Mouse (Mus musculus): ENCODE data around the gene Tpra1.
A peak's percentile ranks its signal among the peaks of the same experiment; 100 is the strongest.

Gene Tpra1

DNA sequence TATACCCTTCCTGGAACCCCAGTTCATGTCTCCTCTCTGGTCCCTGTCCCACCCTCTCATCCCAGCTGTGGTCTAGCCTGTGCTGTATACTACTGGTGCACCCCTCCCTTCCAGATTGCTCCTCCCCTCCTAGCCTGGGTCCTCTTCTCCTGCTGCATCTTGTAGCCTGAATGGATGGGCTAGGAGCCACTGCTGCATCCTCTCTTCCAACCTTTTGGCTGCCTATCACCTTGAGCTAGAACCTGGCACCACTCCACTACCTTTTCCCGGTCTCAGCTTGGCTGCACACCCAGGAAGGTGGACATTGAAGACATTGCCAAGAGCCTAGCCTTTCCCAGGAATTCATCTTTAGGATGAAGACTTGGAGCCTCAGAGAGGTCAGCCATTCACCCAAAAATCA lies 26.0 kb downstream of the Tpra1 start:
- DNase-seq (ENCODE audit: low spot score), result no peak

DNA sequence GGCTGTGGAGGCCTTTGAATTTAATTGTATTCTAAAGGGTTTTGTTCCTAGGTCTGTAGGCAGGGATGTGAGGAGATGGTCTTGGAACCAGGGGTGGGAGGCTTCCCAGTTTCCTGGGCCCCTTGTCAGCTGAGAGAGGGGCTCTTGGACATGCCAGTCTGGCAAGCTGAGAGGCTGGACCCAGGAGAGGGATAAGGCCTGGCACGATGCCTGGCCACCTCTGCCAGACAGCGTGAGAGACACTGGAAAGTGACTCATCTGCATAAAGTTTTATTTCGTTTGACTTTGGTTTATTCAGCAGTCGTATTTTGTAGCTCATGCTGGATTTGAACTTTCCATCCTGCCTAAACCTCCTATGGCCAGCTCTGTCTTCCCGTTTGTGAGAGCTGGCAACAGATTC lies 26.5 kb downstream of the Tpra1 start:
- no peak for DNase-seq (ENCODE audit: low spot score)

DNA sequence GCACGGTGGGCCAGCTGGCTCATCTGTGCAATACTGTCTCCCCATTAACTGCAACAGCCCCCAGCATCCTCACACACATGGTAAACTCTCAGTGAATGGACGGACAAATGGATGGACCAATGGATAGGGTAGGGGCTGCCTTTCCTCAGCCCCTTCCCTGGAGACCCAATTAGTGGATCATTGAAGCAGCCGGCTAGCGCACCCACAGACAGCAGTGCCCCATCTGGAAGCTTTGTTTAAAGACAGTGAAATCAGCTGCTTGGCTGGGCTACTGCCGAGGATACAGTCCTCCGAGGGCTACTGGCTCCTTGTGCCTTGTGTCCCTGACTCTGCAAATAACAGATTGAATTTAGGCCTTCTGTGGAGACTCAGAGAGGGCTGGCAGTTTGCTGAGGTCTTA lies 27.4 kb downstream of the Tpra1 start:
- no peak for DNase-seq (ENCODE audit: low spot score)

DNA sequence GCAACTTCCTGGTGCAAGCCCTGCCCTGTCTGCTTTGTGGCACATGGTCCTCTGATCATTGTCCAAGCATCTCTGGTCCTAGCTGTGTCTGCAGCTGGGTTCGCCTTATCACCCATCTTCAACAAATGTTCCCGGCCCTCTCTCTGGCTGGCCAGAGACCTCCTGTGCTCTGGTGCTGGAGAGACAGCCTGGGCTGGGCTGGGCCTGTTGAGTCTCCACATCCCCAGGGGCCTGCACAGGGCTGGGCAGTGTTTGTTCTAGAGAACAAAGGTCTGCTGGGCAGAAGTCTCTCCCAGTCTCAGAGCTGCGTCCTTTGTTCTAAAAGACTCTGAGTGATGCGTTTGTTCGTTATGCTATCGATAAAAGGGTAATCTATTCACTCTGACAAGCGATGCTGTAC lies 28.0 kb downstream of the Tpra1 start:
- DNase-seq (ENCODE audit: low spot score), result peak; percentile 53

DNA sequence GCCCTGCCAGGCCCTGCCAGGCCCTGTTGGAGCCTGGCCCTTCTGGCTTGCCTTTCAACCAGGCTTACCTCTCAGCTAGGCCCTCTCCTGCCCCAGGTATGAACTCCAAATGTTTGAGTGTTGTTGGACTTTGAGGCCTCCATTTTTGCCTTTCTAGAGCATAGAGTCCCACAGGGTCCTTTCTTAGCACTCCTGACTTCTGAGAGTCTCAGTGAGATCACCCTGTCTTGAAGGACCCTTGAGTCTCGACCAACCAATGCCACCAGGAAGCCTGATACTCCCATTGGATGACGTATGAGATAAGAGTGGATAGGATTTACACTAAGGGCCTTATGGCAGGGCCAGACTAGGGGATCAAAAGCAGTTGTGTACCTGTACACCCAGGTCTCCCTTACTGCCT lies 29.4 kb downstream of the Tpra1 start:
- no peak for DNase-seq (ENCODE audit: low spot score)

DNA sequence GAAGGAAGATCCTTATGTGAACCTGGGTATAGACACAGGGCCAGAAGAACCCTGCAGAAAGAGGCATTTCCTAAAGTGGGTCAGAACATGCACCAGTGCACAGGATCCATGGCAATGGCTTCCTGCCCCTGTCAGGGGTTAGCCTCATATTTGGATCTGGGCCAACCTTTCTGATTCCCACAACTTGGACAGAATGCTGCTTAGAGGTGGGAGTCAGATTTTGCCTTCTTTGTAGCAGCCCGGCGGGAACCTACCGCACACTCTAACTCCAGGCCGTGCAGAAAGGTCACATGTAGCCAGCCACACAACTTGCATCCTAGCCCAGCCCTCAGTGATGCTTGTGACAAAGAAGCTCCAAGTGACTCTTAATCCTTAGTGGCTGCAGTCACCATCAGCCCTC lies 32.1 kb downstream of the Tpra1 start:
- no peak for DNase-seq (ENCODE audit: low spot score)

DNA sequence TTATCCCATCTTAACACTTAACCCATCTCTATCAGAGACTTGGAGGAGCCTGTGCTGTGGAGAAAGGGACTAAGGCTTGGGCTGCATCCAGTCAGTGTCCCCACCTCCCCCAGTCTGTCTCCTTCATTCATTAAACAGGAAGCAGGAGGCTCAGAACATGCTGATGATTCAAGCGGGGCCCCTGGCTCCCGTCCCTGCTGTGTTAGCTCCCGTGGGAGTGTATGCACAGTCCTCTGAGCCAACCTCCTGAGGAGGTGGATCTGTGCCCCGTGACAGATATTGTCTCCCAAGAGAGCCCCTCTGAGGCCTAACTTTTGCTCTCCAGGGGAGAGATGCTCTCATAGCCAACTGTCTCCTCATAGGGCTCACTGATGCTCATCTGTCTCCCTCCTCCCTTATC lies 32.8 kb downstream of the Tpra1 start:
- peak; percentile 71 for DNase-seq (ENCODE audit: low spot score)

DNA sequence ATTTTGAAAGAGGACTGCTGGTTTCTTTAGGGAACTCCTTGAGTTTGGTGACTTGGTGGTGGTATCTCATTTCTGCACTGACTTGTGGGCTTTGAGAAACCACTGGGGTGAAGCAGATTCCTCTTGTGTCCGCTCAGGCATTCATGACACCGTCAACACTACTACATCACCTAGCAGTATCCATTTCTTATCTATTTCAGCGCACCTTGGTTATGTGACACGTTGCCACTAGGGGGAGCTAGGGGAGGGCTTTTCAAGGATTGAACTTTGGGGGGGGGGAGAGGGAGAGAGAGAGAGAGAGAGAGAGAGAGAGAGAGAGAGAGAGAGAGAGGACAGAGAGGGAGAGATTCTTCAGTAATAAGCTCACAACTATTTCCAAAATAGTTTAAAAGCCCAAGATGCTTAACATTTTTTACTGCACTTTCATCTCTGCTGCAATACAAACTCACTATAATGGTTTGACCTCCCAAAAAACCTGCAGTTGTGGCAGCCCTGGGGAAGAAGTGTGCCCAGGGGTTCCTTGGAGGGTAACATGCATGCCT lies 33.8 kb downstream of the Tpra1 start:
- peak; percentile 59 for DNase-seq (ENCODE audit: low spot score)

DNA sequence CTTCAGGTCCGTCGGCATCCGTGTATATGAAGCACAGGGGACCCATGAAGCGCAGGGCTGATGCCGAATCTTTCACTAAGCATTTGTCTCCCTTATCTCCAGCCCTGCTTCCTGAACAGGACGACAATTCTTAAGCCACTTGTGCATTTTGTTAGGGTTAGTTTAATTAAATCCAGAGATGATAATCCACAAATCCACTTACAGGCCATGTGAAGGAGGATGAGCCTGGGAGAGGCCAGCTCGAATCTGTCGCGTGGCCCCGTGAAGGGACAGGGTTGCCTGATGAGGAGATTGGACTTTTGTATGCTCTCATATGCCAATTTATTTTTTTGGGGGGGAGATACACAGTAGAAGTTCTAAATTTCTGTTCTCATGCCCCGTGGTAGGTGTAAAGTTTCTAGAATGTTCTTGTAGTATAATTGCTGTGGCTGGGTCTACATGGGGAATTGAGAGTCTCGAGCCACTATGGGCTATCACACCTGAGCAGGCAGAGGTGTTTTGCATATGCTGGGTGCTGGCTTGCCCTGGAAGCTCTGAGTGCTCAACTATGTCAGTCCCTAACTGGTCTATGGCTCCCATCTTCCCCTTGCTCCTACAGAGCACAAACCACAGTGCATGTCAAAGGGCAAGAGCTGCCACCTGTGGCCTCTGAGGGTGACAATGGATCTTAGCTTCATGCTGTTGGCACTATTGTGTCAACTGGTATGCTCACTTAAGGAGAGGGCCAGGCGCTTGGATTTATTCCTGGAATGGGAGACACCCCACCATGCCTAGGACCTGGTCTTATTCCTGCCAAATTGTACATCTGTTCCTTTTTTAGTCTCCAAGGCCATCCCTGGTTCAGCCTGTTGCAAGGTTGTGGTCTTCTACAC lies 34.5 kb downstream of the Tpra1 start:
- no peak for DNase-seq (ENCODE audit: low spot score)

DNA sequence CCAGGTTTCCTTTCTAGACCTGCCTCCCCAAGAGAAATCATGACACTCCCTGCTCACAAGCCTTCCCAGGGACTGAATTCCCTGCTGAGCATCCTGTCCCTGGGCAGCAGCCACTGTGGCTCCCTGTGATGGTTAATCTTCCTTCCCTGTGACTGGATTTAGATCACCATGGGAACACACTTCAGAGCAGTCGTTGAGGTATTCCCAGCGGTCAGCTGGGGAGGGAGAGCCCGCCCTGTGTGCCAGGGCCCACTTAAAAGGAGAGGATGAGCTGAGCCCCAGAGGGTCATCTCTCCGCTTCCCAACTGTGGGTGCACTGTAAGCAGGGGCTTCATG lies 35.1 kb downstream of the Tpra1 start:
- no peak for DNase-seq (ENCODE audit: low spot score)

DNA sequence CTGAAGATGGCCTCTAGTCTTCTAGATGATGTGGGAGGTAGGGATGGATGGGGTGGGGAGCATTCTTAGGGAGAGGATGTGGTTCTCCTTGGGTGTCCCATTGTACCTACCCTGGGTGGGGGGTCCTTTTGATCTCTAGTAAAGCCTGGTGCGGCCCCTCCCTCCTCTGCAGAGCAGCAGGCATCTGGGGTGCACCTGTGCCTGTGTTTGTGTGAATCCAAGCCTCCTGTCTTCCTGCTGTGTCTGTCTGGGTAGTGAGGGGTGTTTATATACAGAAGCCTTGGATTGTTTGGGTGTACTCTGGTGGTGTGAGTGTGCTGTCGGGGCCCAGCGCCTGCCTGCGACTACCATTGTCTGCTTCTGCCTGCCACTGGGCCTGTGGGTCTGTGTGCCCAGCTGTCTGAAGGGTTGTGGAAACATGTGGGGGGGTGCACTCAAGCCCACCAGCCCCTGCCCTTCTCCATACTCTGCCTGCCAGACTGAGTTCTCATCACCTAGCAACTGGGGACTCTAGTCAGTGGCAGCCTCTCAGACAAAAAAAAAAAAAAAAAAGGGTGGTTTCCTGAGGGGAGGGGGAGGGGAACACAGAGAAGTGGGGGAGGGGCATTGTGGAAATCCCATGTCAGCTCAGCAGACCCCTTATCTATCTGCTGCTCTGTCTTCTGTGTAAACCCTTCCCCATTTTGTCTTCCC lies 36.1 kb downstream of the Tpra1 start:
- DNase-seq (ENCODE audit: low spot score), result no peak

DNA sequence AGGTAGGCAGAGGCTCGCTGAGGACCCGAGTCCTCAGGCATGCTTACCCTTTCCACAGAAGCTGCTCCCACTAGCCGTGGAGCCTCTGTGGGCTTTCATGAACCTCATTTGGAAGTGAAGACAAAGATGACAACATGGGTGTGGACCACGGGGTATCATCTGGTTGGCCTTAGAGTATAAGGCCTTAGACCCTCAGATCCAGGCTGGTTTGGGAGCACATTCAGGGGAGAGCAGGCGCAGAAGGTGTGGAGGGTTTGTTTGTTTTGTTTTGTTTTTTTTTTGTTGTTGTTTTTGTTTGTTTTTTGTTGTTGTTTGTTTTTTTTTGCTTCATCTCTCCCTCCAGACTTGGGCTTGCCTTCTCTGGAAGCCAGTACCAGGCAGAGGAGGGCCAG lies 36.6 kb downstream of the Tpra1 start:
- DNase-seq (ENCODE audit: low spot score), result no peak

DNA sequence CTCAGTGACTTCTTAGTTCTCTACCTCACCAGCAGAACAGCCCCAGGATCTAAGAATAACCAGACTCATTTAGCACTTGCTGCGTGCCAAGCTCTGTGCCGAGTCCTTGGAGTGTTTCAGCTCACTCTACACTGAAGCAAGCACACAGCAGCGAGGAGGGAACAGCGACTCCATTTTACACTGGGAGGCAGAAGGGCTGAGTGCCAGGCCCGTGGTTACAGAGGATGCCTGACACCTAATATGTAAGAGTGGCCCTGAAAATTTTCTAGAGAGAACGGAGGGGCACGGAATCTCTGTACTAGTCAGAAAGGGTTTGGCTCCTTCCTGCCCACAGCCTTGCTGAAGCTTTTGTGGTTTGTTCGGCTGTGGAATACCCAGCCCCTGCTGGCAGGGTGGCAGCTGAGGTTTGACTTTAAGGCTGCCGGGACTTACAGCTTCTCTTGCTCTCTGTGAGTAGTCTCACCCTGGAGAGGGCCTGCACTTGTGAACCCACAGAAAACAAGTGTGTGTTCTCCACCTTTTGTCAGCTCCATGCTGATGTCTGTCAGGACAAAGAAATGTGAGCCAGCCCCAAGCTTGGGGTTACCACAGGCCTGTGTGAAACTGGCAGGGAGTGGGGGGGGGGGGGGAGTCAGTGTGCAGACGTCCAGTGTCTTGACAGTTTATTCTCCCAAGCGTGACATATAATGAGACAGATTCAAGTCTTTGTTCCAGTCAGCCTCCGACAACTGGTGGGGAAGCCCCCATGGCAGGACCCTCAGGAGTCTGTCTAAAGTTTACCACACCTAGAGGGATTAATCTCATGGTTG lies 37.4 kb downstream of the Tpra1 start:
- no peak for DNase-seq (ENCODE audit: low spot score)

DNA sequence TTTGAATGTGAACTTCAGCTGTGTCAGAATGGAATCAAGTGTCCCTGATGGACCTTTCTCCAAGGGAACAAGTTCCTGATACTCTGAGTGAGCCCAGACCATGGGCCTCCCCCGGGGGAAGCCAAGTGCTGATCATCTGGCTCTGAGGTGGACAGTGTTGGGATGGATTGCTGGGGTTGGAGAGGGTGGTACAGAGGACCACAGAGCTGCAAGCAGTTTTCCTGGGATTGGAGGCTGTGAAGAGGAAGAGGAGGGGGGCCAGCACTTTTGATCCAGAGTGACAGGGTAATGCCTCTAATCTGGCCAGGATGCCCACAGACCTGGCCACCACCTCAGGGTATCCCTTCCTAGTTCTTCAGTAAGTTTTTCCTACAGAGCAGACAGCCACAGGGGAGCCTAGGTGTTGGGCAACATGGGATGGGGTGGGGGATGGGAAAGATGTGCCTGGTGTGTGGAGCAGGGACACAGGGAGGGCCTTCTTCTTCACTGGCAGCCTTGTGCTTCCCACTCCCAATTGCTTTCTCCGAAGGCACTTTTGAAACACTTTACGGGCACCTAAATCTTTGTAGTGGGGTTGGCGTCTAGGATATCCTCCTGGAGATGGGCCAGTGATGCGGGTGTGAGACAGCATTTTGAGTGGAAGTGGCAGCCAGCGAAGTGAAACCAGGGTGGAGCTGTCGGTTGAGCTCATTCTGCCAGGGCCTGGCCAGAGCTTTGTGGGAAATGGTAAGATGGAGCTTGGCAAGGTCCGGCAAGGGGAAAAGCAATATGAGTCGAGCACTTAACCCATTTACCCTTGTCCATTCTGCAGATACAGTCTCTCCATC lies 38.3 kb downstream of the Tpra1 start:
- DNase-seq (ENCODE audit: low spot score), result peak; percentile 50

DNA sequence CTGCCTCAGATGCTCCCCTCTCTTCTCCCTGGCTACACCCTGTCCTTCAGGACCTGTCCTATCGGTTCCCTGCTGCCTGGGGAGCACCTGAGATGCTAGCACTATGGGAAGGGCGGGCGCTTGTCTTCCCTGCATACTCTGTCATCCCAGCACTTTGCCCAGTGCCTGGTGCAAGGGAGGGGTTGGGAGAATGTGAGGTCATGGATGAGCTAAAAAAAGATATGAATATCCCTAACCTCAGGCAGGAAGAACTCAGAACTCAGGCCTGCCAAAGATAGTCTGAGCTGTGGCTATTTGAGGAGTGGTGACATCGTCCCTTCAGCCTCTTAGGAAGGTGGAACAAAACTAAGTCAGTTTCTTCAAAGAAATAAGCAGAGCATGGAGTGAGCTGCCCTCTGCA lies 39.6 kb downstream of the Tpra1 start:
- peak; percentile 56 for DNase-seq (ENCODE audit: low spot score)

DNA sequence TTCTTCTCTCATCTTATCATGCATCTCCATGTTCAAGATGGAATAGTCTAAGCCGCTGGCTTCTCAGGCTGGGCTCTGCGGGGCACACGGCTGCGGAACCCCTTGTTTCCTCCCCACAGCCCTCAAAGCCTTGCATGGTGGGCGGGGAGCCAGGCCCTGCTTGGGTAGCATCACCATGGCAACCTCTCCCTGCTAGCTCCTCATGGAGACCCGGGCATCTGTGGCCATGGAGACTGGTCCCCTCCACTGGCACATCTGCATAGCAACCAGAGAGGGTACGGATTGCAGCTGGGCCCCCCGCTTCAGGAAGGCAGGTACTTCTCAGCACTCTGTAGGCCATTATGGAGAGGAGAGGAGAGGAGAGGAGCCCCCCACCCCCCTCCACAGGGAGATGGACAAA lies 40.5 kb downstream of the Tpra1 start:
- no peak for DNase-seq (ENCODE audit: low spot score)

DNA sequence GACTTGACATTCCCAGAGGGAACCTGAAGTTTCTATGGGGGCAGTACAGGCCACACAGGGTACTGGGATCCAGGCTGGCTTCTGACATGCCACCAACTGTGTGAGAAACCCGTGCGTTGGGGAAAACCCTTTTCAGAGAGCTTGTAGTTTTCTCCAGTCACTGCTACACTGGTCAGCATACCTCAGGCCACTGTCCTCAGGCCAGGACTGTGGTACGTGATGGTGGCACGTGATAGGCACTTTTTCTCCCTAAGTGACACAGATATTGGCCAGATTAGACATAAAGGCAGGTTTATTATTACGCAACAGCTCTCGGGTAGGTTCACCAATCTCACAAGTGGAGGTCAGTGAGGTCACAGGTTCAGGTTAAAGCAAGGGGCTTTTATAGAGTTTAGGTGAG lies 41.6 kb downstream of the Tpra1 start:
- no peak for DNase-seq (ENCODE audit: low spot score)

DNA sequence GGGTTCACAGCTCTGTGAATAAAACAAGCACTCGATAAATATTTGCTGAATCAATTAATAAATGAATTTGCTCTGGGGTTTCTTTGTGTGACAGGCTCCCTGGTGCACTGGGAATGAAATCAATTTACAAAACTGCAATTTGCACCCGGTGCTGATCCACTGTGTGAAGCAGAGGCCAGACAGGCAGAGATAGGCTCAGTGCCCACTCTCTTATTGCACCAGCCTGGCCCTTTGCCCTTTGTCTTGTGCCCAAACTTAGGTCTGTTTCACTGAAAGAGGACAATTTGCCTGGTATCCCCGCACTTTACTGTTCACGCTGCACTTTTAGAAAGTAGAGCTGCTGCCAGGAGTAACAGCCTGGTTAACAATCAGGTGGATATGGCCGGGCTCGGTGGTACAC lies 44.4 kb downstream of the Tpra1 start:
- DNase-seq (ENCODE audit: low spot score), result no peak

DNA sequence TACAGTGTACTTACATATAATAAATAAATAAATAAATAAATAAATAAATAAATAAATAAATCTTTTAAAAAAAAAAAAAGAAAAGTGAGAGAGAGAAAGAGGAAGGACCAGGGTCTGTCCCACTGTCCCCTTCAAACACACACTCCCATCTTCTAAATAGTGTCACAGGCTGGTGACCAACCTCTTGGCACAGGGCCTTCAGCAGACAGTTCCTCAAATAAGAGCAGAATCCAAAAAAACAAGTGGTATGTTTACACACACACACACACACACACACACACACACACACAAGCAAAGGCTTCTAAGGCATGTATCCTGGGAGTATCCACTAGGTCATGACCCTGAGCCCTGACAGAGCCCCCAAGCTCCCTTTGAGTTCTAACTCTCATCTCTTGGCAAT lies 45.7 kb downstream of the Tpra1 start:
- no peak for DNase-seq (ENCODE audit: low spot score)

DNA sequence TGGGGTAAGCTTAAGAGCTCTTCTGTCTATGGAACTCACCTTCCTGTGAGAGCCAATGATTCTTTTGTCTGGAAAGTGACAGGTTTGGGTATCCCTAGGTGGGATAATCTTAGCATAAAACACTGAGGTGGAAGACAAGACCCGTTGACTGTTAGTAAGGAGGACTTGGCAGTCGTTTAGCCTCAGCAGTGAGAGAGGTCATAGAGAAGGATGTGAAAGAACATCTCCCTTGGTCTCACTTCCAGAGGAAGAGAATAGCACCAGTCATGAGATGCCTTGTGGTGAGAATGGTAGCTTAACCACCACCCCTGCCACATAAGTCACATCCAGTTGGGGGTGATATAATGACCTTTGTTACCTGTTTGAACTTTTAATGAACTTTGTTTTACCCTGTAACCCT lies 54.7 kb downstream of the Tpra1 start:
- no peak for DNase-seq (ENCODE audit: low spot score)

DNA sequence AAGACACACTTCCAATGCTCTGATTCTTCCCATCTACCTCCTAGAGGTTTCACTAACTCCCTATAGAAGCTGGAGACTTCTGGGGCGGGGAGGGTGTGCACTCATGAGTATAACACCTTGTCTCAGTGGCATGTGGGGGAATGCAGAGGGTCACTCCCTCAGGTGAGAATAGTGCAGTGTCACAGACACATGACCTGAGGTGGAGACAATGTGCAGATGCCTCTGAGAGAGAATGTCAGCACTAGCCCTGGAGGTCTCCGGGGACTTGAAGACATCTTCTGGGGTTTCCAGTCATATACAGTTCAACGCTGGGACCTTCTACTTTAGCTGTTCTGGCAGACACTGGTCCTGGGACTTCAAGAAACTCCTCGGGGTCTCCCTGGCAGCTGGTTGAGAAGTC lies 55.3 kb downstream of the Tpra1 start:
- no peak for DNase-seq (ENCODE audit: low spot score)

DNA sequence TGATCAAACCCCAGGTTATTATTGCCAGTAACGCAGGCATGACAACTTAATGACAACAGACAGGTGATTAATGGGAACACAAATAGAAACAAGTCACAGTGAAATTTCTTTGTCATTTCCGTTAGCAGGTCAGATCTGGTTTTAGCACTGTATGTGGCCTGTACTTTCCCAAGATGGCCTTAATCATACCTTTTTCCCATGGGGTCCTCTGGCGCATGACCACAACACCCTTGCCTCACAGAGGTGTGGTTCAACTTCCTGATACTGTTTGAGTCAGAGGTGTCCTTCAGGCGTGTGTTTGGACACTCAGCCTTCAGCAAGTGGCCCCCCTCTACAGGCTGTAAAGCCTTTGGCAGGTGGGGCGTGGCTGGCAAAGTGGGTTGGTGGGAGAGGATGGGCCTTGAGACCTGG lies 55.8 kb downstream of the Tpra1 start:
- DNase-seq (ENCODE audit: low spot score), result no peak
